Mouse (Mus musculus) lung, embryonic 14.5 days (tissue): ENCODE results near the gene Hist1h2af. TPM values are rescaled to one million over a fixed set of nuclear protein-coding genes. Genes with fewer than 3 reads are reported as not detected.
"Not testable (repeated sequence)": the region's sequence is repeated elsewhere in the genome, so short reads cannot be mapped to it uniquely, and the experiment has no call there.

Experiments
- ATAC-seq: fragments of 200-750 bp; cut with Nextera tagmentation; 2 replicates; pipeline ENCODE4 v1.8.0; 2017; ENCODE audit warnings: mild to moderate bottlenecking, moderate TSS enrichment, moderate library complexity; ENCODE audit not compliant: insufficient read depth
- DNase-seq: peaks from one replicate; pipeline ENCODE4 v3.0.0-alpha.2; 2015
- H3K27ac ChIP-seq: fragments of 300-500 bp; sonication (generic); 2 replicates; pipeline ENCODE4 v1.5.1; 2014; ENCODE audit warnings: low read depth, mild to moderate bottlenecking, moderate library complexity
- H3K27me3 ChIP-seq: fragments of 300-500 bp; sonication (generic); 2 replicates; pipeline ENCODE4 v1.6.1; 2014; ENCODE audit warnings: low read length, control low read depth; ENCODE audit not compliant: insufficient read depth
- H3K36me3 ChIP-seq: fragments of 300-500 bp; sonication (generic); 2 replicates; pipeline ENCODE4 v1.6.1; 2014; ENCODE audit warnings: control low read depth; ENCODE audit not compliant: insufficient read depth
- H3K4me1 ChIP-seq: fragments of 300-500 bp; sonication (generic); 2 replicates; pipeline ENCODE4 v1.6.1; 2014; ENCODE audit warnings: antibody characterized with exemption, control low read depth; ENCODE audit not compliant: insufficient read depth
- H3K4me2 ChIP-seq: fragments of 300-500 bp; sonication (generic); 2 replicates; pipeline ENCODE4 v1.6.1; 2014; ENCODE audit warnings: mild to moderate bottlenecking
- H3K4me3 ChIP-seq: fragments of 300-500 bp; sonication (generic); 2 replicates; pipeline ENCODE4 v1.5.1; 2014; ENCODE audit warnings: low read depth, low read length
- H3K9ac ChIP-seq: fragments of 300-500 bp; sonication (generic); 2 replicates; pipeline ENCODE4 v1.6.1; 2014
- H3K9me3 ChIP-seq: fragments of 300-500 bp; sonication (generic); 2 replicates; pipeline ENCODE4 v1.6.1; 2016; ENCODE audit warnings: low read depth, low read length, control low read depth
- CTCF ChIP-seq: IDR thresholded peaks from 2 replicates; pipeline ENCODE4 v1.5.1; 2016; ENCODE audit warnings: antibody characterized with exemption, low read depth
- WGBS: fragments of 180-500 bp; shearing (Covaris S2); extraction: QIAGEN DNeasy Blood & Tissue Kit; methylation state at CpG from one replicate; pipeline ENCODE4 v1.1.7; 2014; 5-methylcytosine and 5-hydroxymethylcytosine counted together
- polyA plus RNA-seq: library from polyadenylated mRNA; unstranded; fragments of >200 nt; fragmentation: Nextera tagmentation; extraction: Ambion mirVana; gene quantifications from 2 replicates; pipeline ENCODE4 v1.2.1, GENCODE M21; 2014

The Hist1h2af gene
- polyA plus RNA-seq, 1 experiment from 2014 or later = 13.0 TPM

GRCm38 (mm10) chr13:23562699-23563462 is 29.2 kb downstream of the Hist1h2af start:
- no peaks in the 10 kb centered on the region for H3K9me3 ChIP-seq
- DNase-seq = peak; percentile 89
- H3K4me1 ChIP-seq = no peaks in the 10 kb centered on the region
- ATAC-seq = peak; percentile 60
- H3K4me2 ChIP-seq = peak overlapping the region; percentile 72
- peak; percentile 63 for TF ChIP-seq CTCF
- H3K27me3 ChIP-seq = no peaks in the 10 kb centered on the region
- 2% methylated on average over 18 of the region's 18 CpGs for WGBS
- no peaks in the 10 kb centered on the region for H3K36me3 ChIP-seq
- H3K4me3 ChIP-seq = peak overlapping the region; percentile 37
- H3K27ac ChIP-seq = peak overlapping the region; percentile 97
- peak overlapping the region; percentile 42 for H3K9ac ChIP-seq

DNA sequence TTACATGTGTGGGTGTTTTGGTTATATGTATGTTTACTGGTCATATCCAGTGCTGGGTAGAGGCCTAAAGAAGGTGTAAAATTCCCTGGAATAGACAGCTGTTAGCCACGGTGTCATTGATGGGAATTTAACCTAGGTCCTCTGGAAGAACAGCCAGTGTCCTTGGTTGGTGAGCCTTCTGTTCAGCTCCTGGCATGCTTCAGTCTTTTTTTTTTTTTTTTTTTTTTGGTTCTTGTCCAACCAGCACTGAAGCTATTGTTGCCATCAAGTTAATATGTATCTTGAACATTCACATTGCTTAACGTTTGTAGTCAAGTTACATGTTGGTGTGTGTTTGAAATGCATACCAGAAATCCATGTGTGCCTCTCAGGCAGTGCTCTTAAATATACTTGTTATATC is 30.8 kb downstream of the Hist1h2af start:
- DNase-seq = no peak
- Histone ChIP-seq H3K27me3 (no peaks in the 10 kb centered on the region), H3K9ac (no peak overlapping the region), H3K4me1 (no peaks in the 10 kb centered on the region), H3K4me3 (no peak overlapping the region), H3K4me2 (no peak overlapping the region), H3K9me3 (no peaks in the 10 kb centered on the region), H3K27ac (peak overlapping the region; percentile 97), H3K36me3 (no peaks in the 10 kb centered on the region)
- no peak for TF ChIP-seq CTCF
- WGBS = 84% methylated on average over 2 of the region's 2 CpGs
- no peak for ATAC-seq

- H3K36me3 ChIP-seq, ATAC-seq, H3K27me3 ChIP-seq, H3K4me1 ChIP-seq, H3K9me3 ChIP-seq: not testable (repeated sequence)
- WGBS = 2% methylated on average over 21 of the region's 41 CpGs
- H3K4me2 ChIP-seq = peak overlapping the region; percentile 87
- H3K4me3 ChIP-seq = peak overlapping the region; percentile 45
- H3K9ac ChIP-seq = peak overlapping the region; percentile 55
- DNase-seq = peak; percentile 64
- H3K27ac ChIP-seq = peak overlapping the region; percentile 99
These were observed 36.7 kb downstream of the Hist1h2af start for GRCm38 (mm10) chr13:23570261-23571021.

DNA sequence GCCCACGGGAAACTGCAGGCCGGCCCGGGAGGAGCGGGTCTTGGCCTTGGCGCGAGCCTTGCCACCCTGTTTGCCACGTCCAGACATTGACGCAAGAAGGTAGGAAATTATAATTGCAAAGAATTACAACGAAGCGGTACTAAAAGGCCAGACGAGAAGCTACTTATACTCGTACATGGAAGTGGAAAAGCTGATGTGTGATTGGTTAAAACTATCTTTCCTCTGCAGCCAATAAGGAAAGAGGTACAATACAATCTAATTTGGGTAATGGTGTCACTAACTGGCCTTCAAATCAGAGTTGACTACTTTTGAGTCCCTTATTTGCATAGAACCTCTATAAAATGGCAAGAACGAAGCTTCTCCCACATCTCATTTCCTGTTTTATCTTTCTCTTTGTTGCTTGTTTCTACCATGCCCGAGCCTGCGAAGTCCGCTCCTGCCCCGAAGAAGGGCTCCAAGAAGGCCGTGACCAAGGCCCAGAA is 37.4 kb downstream of the Hist1h2af start, which contains the start of the genes Hist1h2ae and Hist1h2bg:
TSS of gene Hist1h2ae (minus strand) at position 199 of the 482 bp plus-strand sequence.
TSS of gene Hist1h2bg (plus strand) at position 375 of the 482 bp plus-strand sequence.
- peak within 1 kb of the TSS; percentile 45 for H3K4me3 ChIP-seq

GRCm38 (mm10) chr13:23571504-23572217 is 38.0 kb downstream of the Hist1h2af start:
- H3K4me2 ChIP-seq = peak overlapping the region; percentile 87
- ATAC-seq, H3K36me3 ChIP-seq, H3K9me3 ChIP-seq, H3K4me1 ChIP-seq, H3K27me3 ChIP-seq: not testable (repeated sequence)
- 0% methylated on average over 10 of the region's 34 CpGs for WGBS
- peak overlapping the region; percentile 82 for H3K9ac ChIP-seq
- peak; percentile 75 for DNase-seq
- peak overlapping the region; percentile 99 for H3K27ac ChIP-seq
- H3K4me3 ChIP-seq = peak overlapping the region; percentile 45

More for the DNA sequence above, 37.4 kb downstream of the Hist1h2af start, which contains the start of the genes Hist1h2ae and Hist1h2bg:
- Histone ChIP-seq H3K27ac (peak within 1 kb of the TSS; percentile 99), H3K9ac (peak within 1 kb of the TSS; percentile 82), H3K27me3 (no peaks in the 10 kb centered on the region), H3K4me2 (peak within 1 kb of the TSS; percentile 87), H3K36me3 (no peaks in the 10 kb centered on the region), H3K9me3 (no peaks in the 10 kb centered on the region), H3K4me1 (no peaks in the 10 kb centered on the region)
- peak; percentile 89 for ATAC-seq
- no peak for TF ChIP-seq CTCF
- WGBS = 0% methylated on average over 18 of the region's 18 CpGs
- peak; percentile 94 for DNase-seq

DNA sequence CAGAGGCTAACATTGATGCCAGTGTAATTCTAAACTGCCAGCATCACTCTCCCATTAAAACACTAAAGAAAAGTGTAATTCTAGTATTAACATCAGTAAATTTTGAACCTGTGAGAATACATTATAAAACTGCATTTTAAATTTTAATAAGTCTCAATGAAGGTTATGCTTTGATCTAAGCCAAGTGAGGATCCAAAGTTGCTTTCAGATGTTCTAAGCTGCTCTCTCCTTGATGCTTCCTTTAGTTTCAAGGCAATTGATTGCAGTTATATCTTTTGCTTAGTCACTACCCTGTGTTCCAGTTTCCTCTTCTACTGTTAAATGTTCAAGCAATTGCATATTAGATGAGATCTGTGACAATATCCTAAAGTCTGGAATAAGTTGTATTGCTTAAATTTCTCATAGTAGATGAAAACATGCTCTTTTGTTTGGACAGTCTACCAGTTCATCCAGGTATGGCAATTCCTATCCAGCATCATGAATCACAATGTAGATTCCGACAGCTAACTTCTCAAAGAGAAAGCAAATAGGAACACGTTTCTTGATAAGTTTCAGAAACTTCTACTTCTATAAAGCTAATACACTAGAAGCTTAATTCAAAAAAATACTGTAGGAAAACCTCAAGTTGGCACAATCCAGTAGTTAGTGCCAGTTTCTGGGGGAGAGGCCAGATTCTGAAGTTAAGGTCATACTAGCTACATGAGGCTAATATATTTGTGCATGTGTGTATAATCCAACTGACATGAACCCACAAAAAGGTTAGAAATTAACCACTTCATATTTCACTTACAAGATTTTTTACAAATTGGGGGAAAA is 38.7 kb downstream of the Hist1h2af start:
- H3K36me3 ChIP-seq = no peaks in the 10 kb centered on the region
- 13% methylated on average over 2 of the region's 2 CpGs for WGBS
- peak overlapping the region; percentile 99 for H3K27ac ChIP-seq
- H3K27me3 ChIP-seq = no peaks in the 10 kb centered on the region
- H3K4me2 ChIP-seq = peak overlapping the region; percentile 87
- ATAC-seq (no peak), DNase-seq (peak; percentile 65)
- peak overlapping the region; percentile 45 for H3K4me3 ChIP-seq
- H3K9ac ChIP-seq = peak overlapping the region; percentile 82
- H3K4me1 ChIP-seq = 0 out of 2 replicates have a peak, but pooled peaks cover 3% of the 10 kb centered on the region
- H3K9me3 ChIP-seq = no peaks in the 10 kb centered on the region
- no peak for TF ChIP-seq CTCF

DNA sequence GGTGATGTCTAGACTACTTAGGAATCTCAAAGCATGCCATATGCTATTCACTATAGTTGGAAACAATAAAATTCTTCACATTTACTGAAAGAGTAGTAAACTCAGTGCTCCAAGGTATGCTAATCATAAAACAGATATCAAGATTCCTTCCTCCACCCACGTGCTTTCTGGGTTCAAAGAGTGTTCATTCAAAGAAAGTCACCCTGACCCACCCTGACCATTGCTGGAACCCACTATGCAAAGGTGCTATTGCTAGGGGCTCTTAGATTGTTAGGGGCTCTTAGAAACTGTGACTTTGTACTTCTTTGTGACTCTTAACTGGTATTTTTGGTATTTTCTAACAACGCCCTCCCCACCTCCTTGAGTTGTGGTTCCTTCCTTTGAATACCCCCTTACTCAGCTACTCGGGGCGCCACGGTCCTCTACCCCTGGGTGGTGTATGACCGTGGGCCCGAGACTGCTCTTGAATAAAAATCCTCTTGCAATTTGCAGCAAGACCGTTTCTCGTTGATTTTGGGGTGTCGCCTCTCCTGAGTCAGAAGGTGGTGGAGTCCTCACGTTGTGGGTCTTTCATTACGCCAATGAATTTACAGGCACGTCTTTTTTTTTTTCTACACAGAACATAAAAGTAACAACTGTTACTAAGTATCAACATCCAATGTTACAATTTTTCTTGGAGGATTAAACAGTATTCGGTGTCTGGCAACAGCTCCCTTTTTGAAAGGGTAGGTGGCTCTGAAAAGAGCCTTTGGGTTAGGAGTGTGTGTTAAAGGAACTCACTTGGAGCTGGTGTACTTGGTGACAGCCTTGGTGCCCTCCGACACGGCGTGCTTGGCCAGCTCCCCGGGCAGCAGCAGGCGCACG is 39.6 kb downstream of the Hist1h2af start:
- not testable (repeated sequence) for H3K4me1 ChIP-seq, ATAC-seq, H3K9me3 ChIP-seq, H3K36me3 ChIP-seq, H3K27me3 ChIP-seq
- peak overlapping the region; percentile 45 for H3K4me3 ChIP-seq
- DNase-seq = peak; percentile 52
- peak overlapping the region; percentile 82 for H3K9ac ChIP-seq
- WGBS = 4% methylated on average over 17 of the region's 20 CpGs
- peak overlapping the region; percentile 87 for H3K4me2 ChIP-seq
- H3K27ac ChIP-seq = peak overlapping the region; percentile 99

DNA sequence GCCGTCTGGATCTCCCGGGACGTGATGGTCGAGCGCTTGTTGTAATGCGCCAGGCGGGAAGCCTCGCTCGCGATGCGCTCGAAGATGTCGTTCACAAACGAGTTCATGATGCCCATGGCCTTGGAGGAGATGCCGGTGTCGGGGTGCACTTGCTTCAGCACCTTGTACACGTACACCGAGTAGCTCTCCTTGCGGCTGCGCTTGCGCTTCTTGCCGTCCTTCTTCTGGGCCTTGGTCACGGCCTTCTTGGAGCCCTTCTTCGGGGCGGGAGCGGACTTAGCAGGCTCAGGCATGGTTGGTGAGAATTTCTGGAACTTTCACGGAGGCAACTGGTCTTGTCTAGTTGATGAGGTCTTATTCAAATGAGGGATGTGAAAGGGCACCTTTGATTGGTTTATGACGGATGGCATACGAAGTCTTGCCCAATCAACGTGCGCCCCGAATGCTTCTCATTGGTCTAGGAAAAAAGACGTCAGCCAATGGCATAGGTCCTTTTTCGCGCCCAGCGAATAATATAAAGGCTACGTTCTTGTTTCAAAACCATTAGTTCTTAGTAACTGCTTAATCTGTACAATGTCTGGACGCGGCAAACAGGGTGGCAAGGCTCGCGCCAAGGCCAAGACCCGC is 40.3 kb downstream of the Hist1h2af start, which contains the start of the genes Hist1h2bf and Hist1h2ad:
TSS of gene Hist1h2bf (minus strand) at position 299 of the 627 bp plus-strand sequence.
TSS of gene Hist1h2ad (plus strand) at position 484 of the 627 bp plus-strand sequence.
- peak; percentile 85 for ATAC-seq
- DNase-seq = peak; percentile 99
- Histone ChIP-seq H3K9ac (peak within 1 kb of the TSS; percentile 82), H3K4me3 (peak within 1 kb of the TSS; percentile 45), H3K27ac (peak within 1 kb of the TSS; percentile 99), H3K4me2 (peak within 1 kb of the TSS; percentile 87)
- H3K36me3 ChIP-seq, H3K4me1 ChIP-seq, H3K27me3 ChIP-seq, H3K9me3 ChIP-seq: not testable (repeated sequence)
- WGBS = under 1% methylated on average over 20 of the region's 42 CpGs
